Comparison of ENCODE assay signal across 9 mouse cellular contexts in the genomic region with DNA sequence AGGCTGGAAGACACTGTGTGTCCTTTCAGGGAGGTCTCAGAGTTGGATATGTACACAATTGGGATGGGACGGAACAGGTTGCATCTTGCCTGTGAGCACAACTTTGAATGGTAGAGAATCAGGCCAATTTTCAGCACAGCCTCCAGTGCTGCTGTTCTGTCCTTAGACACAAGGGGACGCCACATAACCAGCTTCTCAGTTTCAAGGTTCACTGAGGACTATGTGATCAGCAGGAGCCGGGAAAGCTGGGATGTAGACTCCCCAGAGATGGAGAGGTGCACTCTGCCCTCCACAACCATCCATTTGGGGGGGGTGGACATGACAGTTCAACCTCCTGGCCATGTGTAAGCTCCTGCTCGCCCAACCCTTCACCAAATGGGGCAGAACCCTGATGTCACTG. TPM values are rescaled to one million over a fixed set of nuclear protein-coding genes. Genes with fewer than 3 reads are reported as not detected.
DNase-seq lines count a peak whose midpoint lies in the region; ATAC-seq lines count a peak whose summit lies in the region.
"Had no signal": no experiment of that assay in that cellular context is flagged by ENCODE, and none has a peak within 500 bp of the region (broad histone marks: within the 10 kb centered on the region; RNA-seq: fewer than 3 reads in every experiment).

No protein-coding gene starts in this region.

- H3K27me3 ChIP-seq in kidney, embryonic 14.5 days (ENCODE audit: control insufficient read depth, insufficient read depth, low read length), result no peaks in the 10 kb centered on the region

- H3K4me2 ChIP-seq in kidney, embryonic 14.5 days (replicated peaks; ENCODE audit: low read depth, low read length), result no peak overlapping the region

- no peaks in the 10 kb centered on the region for H3K9me3 ChIP-seq in kidney, embryonic 14.5 days (ENCODE audit: control insufficient read depth, low read length)

- no peak overlapping the region for H3K27ac ChIP-seq in kidney, embryonic 14.5 days (ENCODE audit: low read depth, low read length)

- intact Hi-C loops in left cerebral cortex, postnatal 14 days (cut with DNase I), result loop anchor here (10.0 kb wide), 1 partner anchor 409 kb away; the partner anchor contains the start of gene Cep164

- 54% methylated on average over 4 of the region's 4 CpGs for WGBS in kidney, embryonic 14.5 days

- ATAC-seq in kidney, embryonic 14.5 days (ENCODE audit: low FRiP score, low TSS enrichment), result no peak

- no peak overlapping the region for H3K9ac ChIP-seq in kidney, embryonic 14.5 days (ENCODE audit: low read depth, low read length)

- DNase-seq in kidney, adult 18-20 months, result peak; percentile 57
- DNase-seq in ES-CJ7 (ENCODE audit: low read depth, low spot score), result peak; percentile 51
- peak; percentile 86 for DNase-seq in brain, adult 2 months (ENCODE audit: low read depth, low spot score)
- DNase-seq in frontal cortex, postnatal 10 days (ENCODE audit: low spot score in 2 of 2), result peak; percentile 37 to 71
- peak; percentile 84 to 86 for DNase-seq in left cerebral cortex, postnatal 14 days (ENCODE audit: low spot score in 2 of 2)
- peak; percentile 64 for DNase-seq in retina, postnatal 1 day

- 0 out of 2 replicates have a peak, but pooled peaks cover 4% of the 10 kb centered on the region for H3K4me1 ChIP-seq in kidney, embryonic 14.5 days (ENCODE audit: control insufficient read depth, insufficient read depth, low read length)

- H3K36me3 ChIP-seq in kidney, embryonic 14.5 days (ENCODE audit: control insufficient read depth, insufficient read depth, low read length), result no peaks in the 10 kb centered on the region

- H3K4me3 ChIP-seq in kidney, embryonic 14.5 days (ENCODE audit: low read length), result no peak overlapping the region
- H3K4me3 ChIP-seq: erythroblast, embryonic 14.5 days had no signal

RNA-seq across cellular contexts. Expression of gene Dscaml1, which starts 10.5 kb away (rescaled TPM):
- 0.14 and 0.23 TPM in 2 replicates for polyA plus RNA-seq in kidney, embryonic 14.5 days (2014; fragmentation: Nextera tagmentation; extraction: Ambion mirVana)
- 10 to 100 TPM; 41.4 to 44.3 TPM for total RNA-seq in left cerebral cortex, postnatal 14 days (2021)
- polyA plus RNA-seq: erythroblast, embryonic 14.5 days; liver, embryonic 16.5 days had no signal

RNA-seq across cellular contexts. Expression of gene Fxyd2, which starts 16.4 kb away (rescaled TPM):
- polyA plus RNA-seq in kidney, embryonic 14.5 days (2014; fragmentation: Nextera tagmentation; extraction: Ambion mirVana), result 137 and 153 TPM in 2 replicates
- total RNA-seq in left cerebral cortex, postnatal 14 days (2021), result 1 to 10 TPM; 6.6 to 7.5 TPM
- polyA plus RNA-seq: erythroblast, embryonic 14.5 days had no signal

RNA-seq across cellular contexts. Expression of gene Fxyd6, which starts 45.9 kb away (rescaled TPM):
- polyA plus RNA-seq in kidney, embryonic 14.5 days (2014; fragmentation: Nextera tagmentation; extraction: Ambion mirVana), result 139 and 156 TPM in 2 replicates
- total RNA-seq in left cerebral cortex, postnatal 14 days (2021), result 100 to 1,000 TPM; 158 to 184 TPM
- polyA plus RNA-seq: erythroblast, embryonic 14.5 days had no signal
